Mouse (Mus musculus) liver, adult 2 months (tissue): ENCODE data around the gene Spsb2. TPM values are rescaled to one million over a fixed set of nuclear protein-coding genes. Genes with fewer than 3 reads are reported as not detected.

Experiments used
- DNase-seq: peaks from one replicate; pipeline ENCODE4 v3.0.0-alpha.2; 2011; ENCODE audit warnings: low read depth, low spot score; ENCODE audit errors: extremely low read depth
- H3K27ac ChIP-seq: fragments of 200-500 bp; replicated peaks from 2 replicates; pipeline ENCODE4 v1.5.1; 2012; ENCODE audit warnings: low read depth, mild to moderate bottlenecking, control low read depth, inconsistent platforms, low read length; ENCODE audit not compliant: insufficient read depth
- H3K27me3 ChIP-seq: fragments of 200-500 bp; 2 replicates; pipeline ENCODE4 v1.6.1; 2012; ENCODE audit warnings: mild to moderate bottlenecking, moderate library complexity, low read length, inconsistent platforms; ENCODE audit not compliant: control insufficient read depth, insufficient read depth
- H3K36me3 ChIP-seq: fragments of 200-500 bp; 2 replicates; pipeline ENCODE4 v1.6.1; 2012; ENCODE audit warnings: low read length, inconsistent platforms; ENCODE audit not compliant: control insufficient read depth, insufficient read depth
- H3K4me1 ChIP-seq: fragments of 200-500 bp; 2 replicates; pipeline ENCODE4 v1.6.1; 2011; ENCODE audit warnings: low read length; ENCODE audit not compliant: control insufficient read depth, insufficient read depth
- H3K4me3 ChIP-seq: fragments of 200-500 bp; 2 replicates; pipeline ENCODE4 v1.5.1; 2011; ENCODE audit warnings: low read depth, mild to moderate bottlenecking, control low read depth, low read length, moderate library complexity; ENCODE audit not compliant: insufficient read depth
- H3K79me2 ChIP-seq: fragments of 200-500 bp; 2 replicates; pipeline ENCODE4 v1.6.1; 2012; ENCODE audit warnings: inconsistent platforms, mild to moderate bottlenecking, low read length, moderate library complexity; ENCODE audit not compliant: control insufficient read depth, insufficient read depth
- H3K9ac ChIP-seq: fragments of 200-500 bp; 2 replicates; pipeline ENCODE4 v1.6.1; 2012; ENCODE audit warnings: low read depth, mild to moderate bottlenecking, control low read depth, inconsistent platforms, low read length
- CTCF ChIP-seq: fragments of 200-500 bp; IDR thresholded peaks from 2 replicates; pipeline ENCODE4 v1.5.1; 2011; ENCODE audit warnings: low read depth, low read length, control low read depth
- POLR2A ChIP-seq: fragments of 200-500 bp; IDR thresholded peaks from 2 replicates; pipeline ENCODE4 v1.6.1; 2011; ENCODE audit warnings: low read length, control low read depth; ENCODE audit not compliant: insufficient read depth; ENCODE audit errors: extremely low read depth
- WGBS: fragments of 180-500 bp; shearing (Covaris S2); methylation state at CpG from one replicate; pipeline ENCODE4 v1.1.7; 2018; 5-methylcytosine and 5-hydroxymethylcytosine counted together
- polyA plus RNA-seq: library from polyadenylated mRNA; depleted of rRNA; stranded (reverse); fragments of >200 nt; gene quantifications from 2 replicates; pipeline ENCODE4 v1.2.3, GENCODE M21; 2012
- total RNA-seq: library from RNA; depleted of rRNA; stranded (reverse); fragments of >200 nt; gene quantifications from 2 replicates; pipeline ENCODE4 v1.2.3, GENCODE M21; 2014

Spsb2 gene
- total and polyA plus RNA-seq, 2 experiments = 9.9 to 20.1 TPM

- H3K4me3 ChIP-seq = 0 out of 2 replicates have a peak within 1 kb of the TSS, but pooled peaks have one; percentile 4
- 7% methylated on average over 23 of the region's 23 CpGs for WGBS
- DNase-seq = no peak
Measured at GRCm38 (mm10) chr6:124779222-124779983, 29.1 kb upstream of the Spsb2 start, which contains the start of gene Lrrc23. TSS of gene Lrrc23 (minus strand) at chr6:124779727.

GRCm38 (mm10) chr6:124779984-124780416 lies 28.5 kb upstream of the Spsb2 start:
- H3K79me2 ChIP-seq = no peaks in the 10 kb centered on the region
- no peak overlapping the region for H3K4me3 ChIP-seq
- TF ChIP-seq CTCF (no peak), POLR2A (no peak)
- H3K9ac ChIP-seq = no peak overlapping the region
- no peaks in the 10 kb centered on the region for H3K27me3 ChIP-seq
- 21% methylated on average over 10 of the region's 10 CpGs for WGBS
- no peak for DNase-seq
- H3K36me3 ChIP-seq = no peaks in the 10 kb centered on the region
- H3K4me1 ChIP-seq = 0 out of 2 replicates have a peak, but pooled peaks cover 2% of the 10 kb centered on the region
- H3K27ac ChIP-seq = no peak overlapping the region

More at GRCm38 (mm10) chr6:124779222-124779983, 29.1 kb upstream of the Spsb2 start, which contains the start of gene Lrrc23:
- no peaks in the 10 kb centered on the region for H3K27me3 ChIP-seq
- no peak within 1 kb of the TSS for H3K27ac ChIP-seq
- TF ChIP-seq CTCF = no peak
- TF ChIP-seq POLR2A = no peak
- H3K4me1 ChIP-seq = 0 out of 2 replicates have a peak, but pooled peaks cover 2% of the 10 kb centered on the region
- no peak within 1 kb of the TSS for H3K9ac ChIP-seq
- no peaks in the 10 kb centered on the region for H3K36me3 ChIP-seq
- H3K79me2 ChIP-seq = no peaks in the 10 kb centered on the region

GRCm38 (mm10) chr6:124780917-124781316 lies 27.5 kb upstream of the Spsb2 start:
- no peak overlapping the region for H3K27ac ChIP-seq
- H3K4me1 ChIP-seq = 0 out of 2 replicates have a peak, but pooled peaks cover 2% of the 10 kb centered on the region
- WGBS = 90% methylated on average over 7 of the region's 7 CpGs
- H3K27me3 ChIP-seq = no peaks in the 10 kb centered on the region
- TF ChIP-seq POLR2A (no peak), CTCF (no peak)
- no peak overlapping the region for H3K9ac ChIP-seq
- H3K79me2 ChIP-seq = no peaks in the 10 kb centered on the region
- no peaks in the 10 kb centered on the region for H3K36me3 ChIP-seq
- no peak overlapping the region for H3K4me3 ChIP-seq
- no peak for DNase-seq

GRCm38 (mm10) chr6:124782436-124782835 lies 26.0 kb upstream of the Spsb2 start:
- 30% methylated on average over 6 of the region's 6 CpGs for WGBS
- DNase-seq = no peak
- no peaks in the 10 kb centered on the region for H3K79me2 ChIP-seq
- peaks cover 4% of the 10 kb centered on the region; the same call in 1 of the 2 replicates for H3K4me1 ChIP-seq
- H3K9ac ChIP-seq = no peak overlapping the region
- no peak overlapping the region; the same call in 1 of the 2 replicates for H3K4me3 ChIP-seq
- no peak overlapping the region for H3K27ac ChIP-seq
- TF ChIP-seq POLR2A (no peak), CTCF (no peak)
- no peaks in the 10 kb centered on the region for H3K27me3 ChIP-seq
- no peaks in the 10 kb centered on the region for H3K36me3 ChIP-seq

- peak; percentile 55 for DNase-seq
- no peak overlapping the region for H3K9ac ChIP-seq
- H3K79me2 ChIP-seq = no peaks in the 10 kb centered on the region
- no peaks in the 10 kb centered on the region for H3K27me3 ChIP-seq
- TF ChIP-seq POLR2A = no peak
- no peak for TF ChIP-seq CTCF
- no peak overlapping the region for H3K27ac ChIP-seq
- no peaks in the 10 kb centered on the region for H3K36me3 ChIP-seq
- WGBS = 24% methylated on average over 8 of the region's 8 CpGs
- H3K4me1 ChIP-seq = peaks cover 2% of the 10 kb centered on the region; the same call in 1 of the 2 replicates
- H3K4me3 ChIP-seq = no peak overlapping the region
Measured at GRCm38 (mm10) chr6:124786756-124787420, 21.6 kb upstream of the Spsb2 start.

GRCm38 (mm10) chr6:124787722-124788121 lies 20.7 kb upstream of the Spsb2 start:
- no peak for DNase-seq
- TF ChIP-seq CTCF = no peak
- TF ChIP-seq POLR2A = no peak
- Histone ChIP-seq H3K4me1 (peaks cover 2% of the 10 kb centered on the region; the same call in 1 of the 2 replicates), H3K36me3 (no peaks in the 10 kb centered on the region), H3K9ac (no peak overlapping the region), H3K4me3 (no peak overlapping the region), H3K27me3 (no peaks in the 10 kb centered on the region), H3K27ac (no peak overlapping the region), H3K79me2 (no peaks in the 10 kb centered on the region)
- 82% methylated on average over 10 of the region's 10 CpGs for WGBS
